Mouse (Mus musculus) stomach, postnatal 0 days (tissue): ENCODE data around the gene Nckap5l.

Experiments used
- CTCF ChIP-seq: IDR thresholded peaks from 2 replicates; pipeline ENCODE4 v1.5.1; 2016; ENCODE audit warnings: antibody characterized with exemption, low read depth, mild to moderate bottlenecking, moderate library complexity
- EP300 ChIP-seq: optimal IDR thresholded peaks from 2 replicates; pipeline ENCODE3; 2016; ENCODE audit warnings: antibody characterized with exemption

GRCm38 (mm10) chr15:99499726-99500125 lies 42.2 kb upstream of the Nckap5l start:
- no peak for TF ChIP-seq CTCF
- no peak for TF ChIP-seq EP300
